Mouse (Mus musculus) ES-Bruce4 (cell line): ENCODE results near the gene Maz.

Experiments
- CTCF ChIP-seq: IDR thresholded peaks from one replicate; pipeline ENCODE4 v1.8.1; 2011; ENCODE audit warnings: low read depth, low read length
- POLR2A ChIP-seq: IDR thresholded peaks from one replicate; pipeline ENCODE4 v1.8.1; 2011; ENCODE audit warnings: low read length; ENCODE audit not compliant: insufficient read depth

DNA sequence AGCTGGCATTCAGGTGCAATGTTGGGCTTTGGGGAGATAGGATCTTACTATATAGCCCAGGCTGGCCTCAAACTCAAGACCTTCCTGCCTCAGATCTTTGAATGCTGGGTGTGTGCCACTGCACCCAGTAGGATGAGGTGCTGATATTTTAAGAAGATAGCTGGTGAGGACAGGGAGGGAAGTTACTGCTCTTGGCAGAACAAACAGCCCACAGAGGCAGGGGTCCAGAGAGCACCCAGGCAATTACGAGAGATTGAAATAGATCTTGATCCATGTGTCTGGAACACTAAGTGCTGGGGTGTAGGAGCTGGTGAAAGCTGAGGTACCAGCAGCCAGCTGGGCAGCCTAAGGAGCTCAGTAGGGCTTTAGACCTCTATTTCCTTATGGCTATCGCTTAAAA, 45.2 kb downstream of the Maz start:
- TF ChIP-seq CTCF = no peak
- TF ChIP-seq POLR2A = no peak
